Mouse (Mus musculus) lung, embryonic 14.5 days (tissue): ENCODE measurements at regions not wholly inside any gene's neighbourhood (a gene's known extent, or its start where the extent isn't known, plus 50 kb on each side); places are given as distances from the start of the nearest gene placed in this dataset.

ENCODE experiments used
- ATAC-seq: fragments of 200-750 bp; cut with Nextera tagmentation; 2 replicates; pipeline ENCODE4 v1.8.0; 2017; ENCODE audit warnings: mild to moderate bottlenecking, moderate TSS enrichment, moderate library complexity; ENCODE audit not compliant: insufficient read depth
- DNase-seq: peaks from one replicate; pipeline ENCODE4 v3.0.0-alpha.2; 2015
- H3K27ac ChIP-seq: fragments of 300-500 bp; sonication (generic); 2 replicates; pipeline ENCODE4 v1.5.1; 2014; ENCODE audit warnings: low read depth, mild to moderate bottlenecking, moderate library complexity
- H3K27me3 ChIP-seq: fragments of 300-500 bp; sonication (generic); 2 replicates; pipeline ENCODE4 v1.6.1; 2014; ENCODE audit warnings: low read length, control low read depth; ENCODE audit not compliant: insufficient read depth
- H3K36me3 ChIP-seq: fragments of 300-500 bp; sonication (generic); 2 replicates; pipeline ENCODE4 v1.6.1; 2014; ENCODE audit warnings: control low read depth; ENCODE audit not compliant: insufficient read depth
- H3K4me1 ChIP-seq: fragments of 300-500 bp; sonication (generic); 2 replicates; pipeline ENCODE4 v1.6.1; 2014; ENCODE audit warnings: antibody characterized with exemption, control low read depth; ENCODE audit not compliant: insufficient read depth
- H3K4me2 ChIP-seq: fragments of 300-500 bp; sonication (generic); 2 replicates; pipeline ENCODE4 v1.6.1; 2014; ENCODE audit warnings: mild to moderate bottlenecking
- H3K4me3 ChIP-seq: fragments of 300-500 bp; sonication (generic); 2 replicates; pipeline ENCODE4 v1.5.1; 2014; ENCODE audit warnings: low read depth, low read length
- H3K9ac ChIP-seq: fragments of 300-500 bp; sonication (generic); 2 replicates; pipeline ENCODE4 v1.6.1; 2014
- H3K9me3 ChIP-seq: fragments of 300-500 bp; sonication (generic); 2 replicates; pipeline ENCODE4 v1.6.1; 2016; ENCODE audit warnings: low read depth, low read length, control low read depth
- CTCF ChIP-seq: IDR thresholded peaks from 2 replicates; pipeline ENCODE4 v1.5.1; 2016; ENCODE audit warnings: antibody characterized with exemption, low read depth
- WGBS: fragments of 180-500 bp; shearing (Covaris S2); extraction: QIAGEN DNeasy Blood & Tissue Kit; methylation state at CpG from one replicate; pipeline ENCODE4 v1.1.7; 2014; 5-methylcytosine and 5-hydroxymethylcytosine counted together

DNA sequence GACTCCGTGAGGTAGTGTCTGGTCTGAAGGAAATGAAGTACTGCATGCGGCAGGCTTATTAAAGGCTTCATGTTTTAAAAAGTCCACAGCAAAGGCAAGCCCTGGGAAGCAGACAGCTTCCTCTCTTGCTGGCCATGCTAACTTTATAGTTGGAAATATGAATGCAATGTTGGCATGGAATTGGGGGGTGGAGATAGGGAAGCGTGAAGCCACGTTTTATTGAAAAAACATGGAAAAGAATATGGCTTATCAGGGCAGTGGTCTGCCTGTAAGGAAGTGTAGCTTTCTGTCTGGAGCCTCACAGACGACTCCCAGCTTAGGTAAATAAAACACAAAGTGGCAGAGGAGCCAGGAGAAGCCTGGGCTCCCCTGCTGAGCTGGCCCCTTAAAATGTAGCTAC lies 231.5 kb upstream of the Pcsk5 start:
- whole genome bisulfite sequencing: 43% methylated on average over 5 of the region's 5 CpGs
- Histone ChIP-seq H3K36me3 (no peaks in the 10 kb centered on the region), H3K27me3 (no peaks in the 10 kb centered on the region), H3K4me3 (no peak overlapping the region), H3K9me3 (no peaks in the 10 kb centered on the region), H3K4me1 (no peaks in the 10 kb centered on the region), H3K9ac (no peak overlapping the region), H3K27ac (no peak overlapping the region), H3K4me2 (no peak overlapping the region)
- no peak for TF ChIP-seq CTCF
- no peak for DNase-seq
- ATAC-seq: no peak

DNA sequence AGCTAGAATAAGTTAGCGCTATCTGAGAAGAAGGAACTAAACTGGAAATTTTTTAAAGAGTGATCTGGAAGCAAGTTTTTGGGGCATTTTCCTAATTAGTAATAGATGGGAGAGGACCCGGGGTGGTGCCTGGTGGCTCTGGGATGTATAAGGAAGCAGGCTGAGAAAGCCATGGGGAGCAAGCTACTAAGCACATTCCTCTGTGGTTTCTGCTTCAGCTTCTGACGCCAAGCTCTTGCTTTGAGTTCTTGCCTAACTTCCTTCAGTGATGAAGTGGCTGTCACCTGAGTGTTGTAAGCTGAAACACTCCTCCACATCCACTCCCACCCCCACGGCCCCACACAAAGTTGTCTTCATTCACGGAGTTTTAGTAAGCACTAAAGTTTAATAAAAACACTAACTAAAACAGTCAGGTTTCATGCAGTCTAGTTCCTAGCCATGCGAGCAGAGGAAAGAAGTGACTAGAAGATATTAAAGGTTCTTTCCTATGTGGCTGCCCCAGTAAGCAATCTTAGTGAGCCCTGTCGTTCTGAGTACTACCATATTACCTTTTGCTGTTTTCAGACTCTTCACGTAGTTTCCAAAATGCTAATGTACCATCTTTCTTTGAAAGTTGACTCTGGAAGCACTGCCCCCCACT lies 230.5 kb upstream of the Pcsk5 start:
- Histone ChIP-seq H3K4me2 (no peak overlapping the region), H3K9me3 (no peaks in the 10 kb centered on the region), H3K4me1 (no peaks in the 10 kb centered on the region), H3K4me3 (no peak overlapping the region), H3K27me3 (no peaks in the 10 kb centered on the region), H3K36me3 (no peaks in the 10 kb centered on the region), H3K9ac (no peak overlapping the region), H3K27ac (no peak overlapping the region)
- no peak for TF ChIP-seq CTCF
- DNase-seq (peak; percentile 29), ATAC-seq (no peak)
- WGBS: 57% methylated on average over 8 of the region's 8 CpGs

DNA sequence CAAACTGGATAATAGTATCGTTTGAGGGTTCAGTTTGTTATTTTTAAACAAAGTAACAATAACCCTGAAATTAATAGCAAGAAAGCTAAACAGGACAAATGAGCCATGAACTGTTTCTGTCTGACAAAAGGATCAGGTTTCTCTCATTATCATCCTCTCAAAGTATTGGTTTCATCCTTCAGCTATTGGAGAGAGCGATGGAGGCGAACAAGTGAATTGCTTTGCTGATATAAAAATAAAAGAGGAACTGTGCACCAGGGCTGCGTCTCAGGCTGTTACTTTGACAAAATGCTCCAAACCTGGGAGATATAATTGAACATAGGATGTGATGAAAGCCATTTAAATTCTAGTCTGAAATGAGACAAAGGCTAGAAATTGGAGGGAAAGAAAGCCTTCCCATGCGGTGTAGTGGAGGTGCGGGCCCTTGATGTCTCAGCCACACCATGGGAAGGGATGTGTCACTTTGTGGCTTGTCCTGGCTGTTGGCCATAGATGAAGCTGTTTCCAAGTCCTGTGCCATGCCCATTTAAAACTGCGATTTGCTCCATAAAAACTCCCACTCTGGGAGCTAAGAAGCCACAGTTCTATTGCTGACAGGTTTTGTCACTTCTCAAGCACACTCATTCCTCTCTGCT lies 219.9 kb upstream of the Pcsk5 start:
- 79% methylated on average over 7 of the region's 7 CpGs for WGBS

DNA sequence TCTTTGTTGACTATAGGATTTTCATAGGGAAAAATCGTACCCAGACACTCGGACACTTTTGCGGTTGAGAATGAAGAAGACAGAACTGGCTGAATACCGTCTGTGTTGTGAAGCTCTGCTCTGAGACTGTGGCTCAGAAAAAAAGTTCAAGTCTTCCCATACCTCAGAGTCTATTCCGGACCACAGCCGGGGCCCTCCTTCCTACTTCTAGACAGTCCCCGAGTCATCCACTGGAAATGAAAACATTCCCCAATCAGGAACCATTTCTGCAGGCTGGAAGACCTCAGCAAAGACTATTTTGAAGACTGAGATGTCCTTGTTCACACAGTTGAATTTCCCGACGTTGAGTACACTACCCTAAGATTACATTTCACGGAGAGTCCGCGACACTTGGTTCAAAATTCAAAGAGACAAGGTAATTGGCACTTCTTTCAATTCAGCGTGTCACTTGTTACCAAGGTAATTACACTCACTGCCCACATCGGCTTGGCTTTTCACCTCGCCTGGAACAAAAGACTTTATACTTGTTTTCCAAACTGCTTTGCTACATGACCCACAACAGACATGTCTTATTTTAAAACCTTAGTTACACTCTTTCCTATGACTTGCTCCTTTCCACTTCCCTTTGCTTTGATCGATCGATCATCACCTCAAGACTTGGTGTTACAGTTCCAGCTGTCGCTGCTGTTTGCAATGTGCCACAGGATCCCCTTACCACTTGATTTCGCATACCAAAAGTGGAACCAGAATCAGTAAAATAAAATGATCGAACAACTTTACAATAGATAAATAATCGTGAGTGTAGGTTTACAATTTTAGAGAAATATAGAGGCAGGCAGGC lies 219.2 kb upstream of the Pcsk5 start:
- no peaks in the 10 kb centered on the region for H3K27me3 ChIP-seq
- no peak for DNase-seq
- H3K9me3 ChIP-seq: no peaks in the 10 kb centered on the region
- ATAC-seq: no peak
- no peak overlapping the region for H3K9ac ChIP-seq
- no peak overlapping the region for H3K4me2 ChIP-seq
- TF ChIP-seq CTCF: no peak
- H3K36me3 ChIP-seq: no peaks in the 10 kb centered on the region
- H3K27ac ChIP-seq: no peak overlapping the region
- H3K4me1 ChIP-seq: no peaks in the 10 kb centered on the region
- H3K4me3 ChIP-seq: no peak overlapping the region
- WGBS: 80% methylated on average over 21 of the region's 21 CpGs

More for the DNA sequence above, 219.9 kb upstream of the Pcsk5 start:
- Histone ChIP-seq H3K4me1 (no peaks in the 10 kb centered on the region), H3K27ac (no peak overlapping the region), H3K36me3 (no peaks in the 10 kb centered on the region), H3K4me3 (no peak overlapping the region), H3K9me3 (no peaks in the 10 kb centered on the region), H3K27me3 (no peaks in the 10 kb centered on the region), H3K4me2 (no peak overlapping the region), H3K9ac (no peak overlapping the region)
- TF ChIP-seq CTCF: no peak
- DNase-seq: no peak
- ATAC-seq: no peak

DNA sequence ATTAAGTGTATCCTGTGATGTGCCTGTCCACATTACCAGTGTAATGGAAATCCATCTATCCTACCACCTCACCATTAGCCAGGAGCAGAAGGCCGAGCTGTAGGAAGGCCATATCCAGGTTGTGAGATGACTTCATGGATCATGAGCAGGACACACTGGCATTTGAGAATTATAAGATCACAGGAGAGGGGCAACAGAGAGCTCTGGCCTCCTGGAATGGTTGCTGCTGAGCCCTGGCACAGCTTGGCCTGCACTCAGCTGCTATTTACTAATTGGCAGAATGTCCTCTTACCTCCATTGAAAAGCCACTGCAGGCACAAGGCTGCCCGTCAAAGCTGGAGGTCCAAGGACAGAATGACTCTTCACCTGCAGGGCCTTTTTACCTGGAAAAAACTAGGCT lies 212.9 kb upstream of the Pcsk5 start:
- Histone ChIP-seq H3K9me3 (no peaks in the 10 kb centered on the region), H3K4me2 (no peak overlapping the region), H3K27ac (no peak overlapping the region), H3K9ac (no peak overlapping the region), H3K4me3 (no peak overlapping the region), H3K27me3 (no peaks in the 10 kb centered on the region), H3K36me3 (no peaks in the 10 kb centered on the region), H3K4me1 (no peaks in the 10 kb centered on the region)
- DNase-seq (no peak), ATAC-seq (no peak)
- 82% methylated on average over 2 of the region's 2 CpGs for WGBS
- no peak for TF ChIP-seq CTCF

DNA sequence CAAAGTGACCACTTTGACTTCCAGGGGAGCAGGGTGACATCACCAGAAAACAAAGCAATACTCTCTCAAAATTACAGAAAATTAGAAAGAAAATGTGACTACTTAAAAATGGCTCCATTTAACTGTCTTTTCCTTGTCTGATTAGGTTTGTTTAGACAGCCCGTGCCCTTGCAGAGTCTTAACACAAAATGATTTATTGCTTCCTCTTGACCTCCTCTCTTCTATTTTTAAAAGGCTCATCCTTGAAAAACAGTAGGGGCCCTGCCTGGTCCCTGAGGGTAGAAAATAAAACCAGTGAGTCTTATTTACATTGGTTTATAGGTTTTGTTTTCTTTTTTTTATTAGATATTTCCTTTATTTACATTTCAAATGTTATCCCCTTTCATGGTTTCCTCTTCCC lies 196.8 kb upstream of the Pcsk5 start:
- H3K27ac ChIP-seq: no peak overlapping the region
- H3K4me1 ChIP-seq: no peaks in the 10 kb centered on the region
- DNase-seq (peak; percentile 14), ATAC-seq (no peak)
- no peaks in the 10 kb centered on the region for H3K9me3 ChIP-seq
- H3K9ac ChIP-seq: no peak overlapping the region
- TF ChIP-seq CTCF: no peak
- no peaks in the 10 kb centered on the region for H3K36me3 ChIP-seq
- H3K4me2 ChIP-seq: no peak overlapping the region
- no peak overlapping the region for H3K4me3 ChIP-seq
- WGBS: 6% methylated on average over 1 of the region's 1 CpGs
- H3K27me3 ChIP-seq: no peaks in the 10 kb centered on the region

DNA sequence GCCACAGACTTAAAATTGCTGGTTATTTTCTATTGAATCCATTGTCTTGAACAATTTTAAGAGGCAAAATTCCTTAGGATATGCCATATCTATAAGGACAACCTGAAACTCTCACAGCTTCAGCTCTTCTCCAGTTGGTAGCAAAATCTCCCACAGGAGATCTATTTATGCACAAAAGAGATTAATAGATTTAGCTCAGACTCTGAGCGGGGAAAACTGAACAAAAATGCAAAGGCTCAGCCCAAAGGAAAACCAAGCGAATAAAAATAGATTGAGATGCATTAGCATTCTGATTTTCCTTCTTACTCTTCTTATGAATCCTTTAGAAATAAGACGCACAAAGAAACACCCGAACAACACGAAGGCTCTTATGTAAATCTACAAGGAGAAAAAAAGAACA lies 196.2 kb upstream of the Pcsk5 start:
- ATAC-seq: no peak
- 87% methylated on average over 5 of the region's 5 CpGs for WGBS

More for the DNA sequence above, 196.2 kb upstream of the Pcsk5 start:
- TF ChIP-seq CTCF: no peak
- Histone ChIP-seq H3K4me3 (no peak overlapping the region), H3K27me3 (no peaks in the 10 kb centered on the region), H3K4me1 (no peaks in the 10 kb centered on the region), H3K27ac (no peak overlapping the region), H3K9ac (no peak overlapping the region), H3K36me3 (no peaks in the 10 kb centered on the region), H3K9me3 (no peaks in the 10 kb centered on the region), H3K4me2 (no peak overlapping the region)
- no peak for DNase-seq
